Mouse (Mus musculus) heart, postnatal 0 days (tissue): Measurements from ENCODE around the gene Slc5a6. TPM values are rescaled to one million over a fixed set of nuclear protein-coding genes. Genes with fewer than 3 reads are reported as not detected.
A peak's percentile ranks its signal among the peaks of the same experiment; 100 is the strongest.
"Not testable (repeated sequence)": the region's sequence is repeated elsewhere in the genome, so short reads cannot be mapped to it uniquely, and the experiment has no call there.

ENCODE experiments used
- ATAC-seq: fragments of 200-750 bp; cut with Nextera tagmentation; 2 replicates; pipeline ENCODE4 v1.8.0; 2017; ENCODE audit warnings: low read depth, moderate number of reproducible peaks, moderate library complexity; ENCODE audit not compliant: insufficient read depth
- DNase-seq: peaks from one replicate; pipeline ENCODE4 v3.0.0-alpha.2; 2016; ENCODE audit warnings: low spot score
- H3K27ac ChIP-seq: fragments of 300-500 bp; sonication (generic); 2 replicates; pipeline ENCODE4 v1.5.1; 2014; ENCODE audit warnings: low read depth, mild to moderate bottlenecking
- H3K27me3 ChIP-seq: fragments of 300-500 bp; sonication (generic); 2 replicates; pipeline ENCODE4 v1.6.1; 2014; ENCODE audit warnings: low read length, mixed read lengths; ENCODE audit not compliant: control insufficient read depth, insufficient read depth
- H3K36me3 ChIP-seq: fragments of 300-500 bp; sonication (generic); replicated peaks from 2 replicates; pipeline ENCODE4 v1.6.1; 2014; ENCODE audit warnings: low read length, mixed read lengths; ENCODE audit not compliant: control insufficient read depth, insufficient read depth
- H3K4me1 ChIP-seq: fragments of 300-500 bp; sonication (generic); 2 replicates; pipeline ENCODE4 v1.6.1; 2014; ENCODE audit warnings: antibody characterized with exemption; ENCODE audit not compliant: control insufficient read depth, insufficient read depth
- H3K4me2 ChIP-seq: fragments of 300-500 bp; sonication (generic); 2 replicates; pipeline ENCODE4 v1.6.1; 2014; ENCODE audit warnings: low read depth, mild to moderate bottlenecking, low read length, moderate library complexity
- H3K4me3 ChIP-seq: fragments of 300-500 bp; sonication (generic); 2 replicates; pipeline ENCODE4 v1.5.1; 2014; ENCODE audit warnings: low read depth, low read length
- H3K9ac ChIP-seq: fragments of 300-500 bp; sonication (generic); replicated peaks from 2 replicates; pipeline ENCODE4 v1.6.1; 2014; ENCODE audit warnings: low read depth, low read length, mixed read lengths
- H3K9me3 ChIP-seq: fragments of 300-500 bp; sonication (generic); replicated peaks from 2 replicates; pipeline ENCODE4 v1.6.1; 2016; ENCODE audit warnings: low read length; ENCODE audit not compliant: control insufficient read depth
- CTCF ChIP-seq: IDR thresholded peaks from 2 replicates; pipeline ENCODE4 v1.5.1; 2016; ENCODE audit warnings: antibody characterized with exemption, control low read depth, low read depth
- EP300 ChIP-seq: IDR thresholded peaks from 2 replicates; pipeline ENCODE4 v1.6.1; 2016; ENCODE audit warnings: antibody characterized with exemption, low read depth
- WGBS: fragments of 180-500 bp; shearing (Covaris S2); extraction: QIAGEN DNeasy Blood & Tissue Kit; methylation state at CpG from one replicate; pipeline ENCODE4 v1.1.7; 2014; 5-methylcytosine and 5-hydroxymethylcytosine counted together
- polyA plus RNA-seq: library from polyadenylated mRNA; unstranded; fragments of >200 nt; fragmentation: Nextera tagmentation; extraction: Ambion mirVana; gene quantifications from 2 replicates; pipeline ENCODE4 v1.2.1, GENCODE M21; 2015
- total RNA-seq: library from RNA; depleted of rRNA; stranded (reverse); fragments of >200 nt; gene quantifications from 2 replicates; pipeline ENCODE4 v1.2.3, GENCODE M21; 2014; ENCODE audit warnings: low replicate concordance

Gene Slc5a6
- total and polyA plus RNA-seq, 2 experiments from 2014 or later: 5.2 to 7.7 TPM

- H3K4me3 ChIP-seq: peak overlapping the region; percentile 60
- peak overlapping the region; percentile 54 for H3K27ac ChIP-seq
- H3K9me3 ChIP-seq: no peaks in the 10 kb centered on the region
- H3K9ac ChIP-seq: peak overlapping the region; percentile 63
- H3K27me3 ChIP-seq: no peaks in the 10 kb centered on the region
- H3K4me2 ChIP-seq: peak overlapping the region; percentile 92
- peaks cover 13% of the 10 kb centered on the region; the same call in 1 of the 2 replicates for H3K4me1 ChIP-seq
- WGBS: 26% methylated on average over 19 of the region's 19 CpGs
- H3K36me3 ChIP-seq: peaks cover 40% of the 10 kb centered on the region
- no peak; the same call in 1 of the 2 replicates for ATAC-seq
- no peak for DNase-seq
- TF ChIP-seq CTCF: no peak
- TF ChIP-seq EP300: no peak
These were observed 6.8 kb upstream of the Slc5a6 start for GRCm38 (mm10) chr5:31055216-31056140.

GRCm38 (mm10) chr5:31054261-31055215 is 5.8 kb upstream of the Slc5a6 start, which contains the start of gene Cad:
Cad (plus strand) TSS chr5:31054780.
- H3K9ac ChIP-seq: peak within 1 kb of the TSS; percentile 63
- WGBS: 1% methylated on average over 64 of the region's 64 CpGs
- H3K9me3 ChIP-seq: no peaks in the 10 kb centered on the region
- peak within 1 kb of the TSS; percentile 54 for H3K27ac ChIP-seq
- TF ChIP-seq CTCF (no peak; the same call in 1 of the 2 replicates), EP300 (no peak)
- peak within 1 kb of the TSS; percentile 92 for H3K4me2 ChIP-seq
- H3K27me3 ChIP-seq: no peaks in the 10 kb centered on the region
- DNase-seq: peak; percentile 93
- H3K4me1 ChIP-seq: peaks cover 13% of the 10 kb centered on the region; the same call in 1 of the 2 replicates
- H3K36me3 ChIP-seq: peaks cover 31% of the 10 kb centered on the region; the same call in 1 of the 2 replicates
- peak; percentile 98 for ATAC-seq
- peak within 1 kb of the TSS; percentile 60 for H3K4me3 ChIP-seq

GRCm38 (mm10) chr5:31053728-31054127 is 5.0 kb upstream of the Slc5a6 start:
- DNase-seq, H3K9me3 ChIP-seq, H3K9ac ChIP-seq, ATAC-seq, H3K27me3 ChIP-seq, H3K27ac ChIP-seq: not testable (repeated sequence)
- WGBS: 78% methylated on average over 4 of the region's 4 CpGs
- H3K4me1 ChIP-seq: peaks cover 13% of the 10 kb centered on the region; the same call in 1 of the 2 replicates
- peak overlapping the region; percentile 92 for H3K4me2 ChIP-seq
- peaks cover 25% of the 10 kb centered on the region; the same call in 1 of the 2 replicates for H3K36me3 ChIP-seq
- peak overlapping the region; percentile 60; the same call in 1 of the 2 replicates for H3K4me3 ChIP-seq

- H3K27ac ChIP-seq: no peak overlapping the region
- H3K36me3 ChIP-seq: 0 out of 2 replicates have a peak, but pooled peaks cover 13% of the 10 kb centered on the region
- H3K9ac ChIP-seq: no peak overlapping the region
- no peaks in the 10 kb centered on the region for H3K9me3 ChIP-seq
- DNase-seq: no peak
- ATAC-seq: no peak
- no peak for TF ChIP-seq EP300
- TF ChIP-seq CTCF: no peak
- no peak overlapping the region for H3K4me3 ChIP-seq
- no peaks in the 10 kb centered on the region for H3K27me3 ChIP-seq
- peaks cover 15% of the 10 kb centered on the region; the same call in 1 of the 2 replicates for H3K4me1 ChIP-seq
- no peak overlapping the region for H3K4me2 ChIP-seq
These were observed 1.7 kb upstream of the Slc5a6 start for GRCm38 (mm10) chr5:31050427-31050826.
